Mouse (Mus musculus): ENCODE measurements around the gene H2al1a. TPM values are rescaled to one million over a fixed set of nuclear protein-coding genes. Genes with fewer than 3 reads are reported as not detected.

The H2al1a gene
- polyA plus RNA-seq (2017; shearing (Covaris generic)) = not detected

DNA sequence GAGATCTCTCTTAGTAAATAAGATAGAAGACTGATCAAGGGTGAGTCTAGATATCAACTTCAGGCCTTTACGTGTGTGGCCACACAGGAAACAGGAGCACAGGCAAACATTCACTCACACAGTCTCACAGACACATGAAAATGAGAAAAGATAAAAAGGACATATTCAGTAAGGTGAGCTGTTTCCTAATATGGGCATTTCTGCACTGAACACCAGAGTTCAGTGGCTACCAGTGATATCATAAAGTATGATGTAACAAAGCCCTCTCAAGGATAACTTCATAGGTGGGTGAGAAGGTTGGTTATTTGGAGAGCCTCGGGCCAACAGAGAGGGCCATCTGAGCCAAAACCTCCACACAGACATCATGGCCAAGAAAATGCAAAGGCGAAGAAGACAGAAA, at the start of gene H2al1a:
Gene H2al1a (plus strand): TSS at position 301 of the 400 bp plus-strand sequence.

DNA sequence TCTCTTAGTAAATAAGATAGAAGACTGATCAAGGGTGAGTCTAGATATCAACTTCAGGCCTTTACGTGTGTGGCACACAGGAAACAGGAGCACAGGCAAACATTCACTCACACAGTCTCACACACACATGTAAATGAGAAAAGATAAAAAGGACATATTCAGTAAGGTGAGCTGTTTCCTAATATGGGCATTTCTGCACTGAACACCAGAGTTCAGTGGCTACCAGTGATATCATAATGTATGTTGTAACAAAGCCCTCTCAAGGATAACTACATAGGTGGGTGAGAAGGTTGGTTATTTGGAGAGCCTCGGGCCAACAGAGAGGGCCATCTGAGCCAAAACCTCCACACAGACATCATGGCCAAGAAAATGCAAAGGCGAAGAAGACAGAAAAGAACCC, 3.1 kb downstream of the H2al1a start, which contains the start of gene H2al1b:
Gene H2al1b (plus strand): TSS at position 301 of the 400 bp plus-strand sequence.

GRCm38 (mm10) chrX:11305355-11305754, 6.3 kb downstream of the H2al1a start, which contains the start of gene H2al1c:
H2al1c (plus strand) TSS chrX:11305655.

GRCm38 (mm10) chrX:11308524-11308923, 9.5 kb downstream of the H2al1a start, which contains the start of gene H2al1d:
H2al1d (plus strand) TSS chrX:11308824.

GRCm38 (mm10) chrX:11311634-11312033, 12.6 kb downstream of the H2al1a start, which contains the start of gene H2al1e:
H2al1e (plus strand) TSS chrX:11311934.

DNA sequence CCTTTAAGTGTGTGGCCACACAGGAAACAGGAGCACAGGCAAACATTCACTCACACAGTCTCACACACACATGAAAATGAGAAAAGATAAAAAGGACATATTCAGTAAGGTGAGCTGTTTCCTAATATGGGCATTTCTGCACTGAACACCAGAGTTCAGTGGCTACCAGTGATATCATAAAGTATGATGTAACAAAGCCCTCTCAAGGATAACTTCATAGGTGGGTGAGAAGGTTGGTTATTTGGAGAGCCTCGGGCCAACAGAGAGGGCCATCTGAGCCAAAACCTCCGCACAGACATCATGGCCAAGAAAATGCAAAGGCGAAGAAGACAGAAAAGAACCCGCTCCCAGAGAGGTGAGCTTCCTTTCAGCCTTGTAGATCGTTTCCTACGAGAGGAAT, 15.8 kb downstream of the H2al1a start, which contains the start of gene H2al1f:
Gene H2al1f (plus strand): TSS at position 301 of the 400 bp plus-strand sequence.

DNA sequence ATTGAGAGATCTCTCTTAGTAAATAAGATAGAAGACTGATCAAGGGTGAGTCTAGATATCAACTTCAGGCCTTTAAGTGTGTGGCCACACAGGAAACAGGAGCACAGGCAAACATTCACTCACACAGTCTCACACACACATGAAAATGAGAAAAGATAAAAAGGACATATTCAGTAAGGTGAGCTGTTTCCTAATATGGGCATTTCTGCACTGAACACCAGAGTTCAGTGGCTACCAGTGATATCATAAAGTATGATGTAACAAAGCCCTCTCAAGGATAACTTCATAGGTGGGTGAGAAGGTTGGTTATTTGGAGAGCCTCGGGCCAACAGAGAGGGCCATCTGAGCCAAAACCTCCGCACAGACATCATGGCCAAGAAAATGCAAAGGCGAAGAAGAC, 18.9 kb downstream of the H2al1a start, which contains the start of gene H2al1g:
Gene H2al1g (plus strand): TSS at position 301 of the 400 bp plus-strand sequence.

GRCm38 (mm10) chrX:11321192-11321591, 22.1 kb downstream of the H2al1a start, which contains the start of gene H2al1h:
H2al1h (plus strand) TSS chrX:11321492.

GRCm38 (mm10) chrX:11324359-11324758, 25.3 kb downstream of the H2al1a start, which contains the start of gene H2al1i:
H2al1i (plus strand) TSS chrX:11324659.

GRCm38 (mm10) chrX:11327522-11327921, 28.5 kb downstream of the H2al1a start, which contains the start of gene H2al1j:
H2al1j (plus strand) TSS chrX:11327822.

Other genes with a start within 250 kb of the H2al1a start
- not detected for gene H2al1b, start 3.2 kb downstream of the H2al1a start, polyA plus RNA-seq (2017; shearing (Covaris generic))
- gene H2al1c, start 6.4 kb downstream of the H2al1a start, polyA plus RNA-seq (2017; shearing (Covaris generic)) = not detected
- not detected for gene H2al1d, start 9.6 kb downstream of the H2al1a start, polyA plus RNA-seq (2017; shearing (Covaris generic))
- under 1 TPM in 1 of 2 experiments, not detected in 1; 0.37 TPM for gene H2al1e, start 12.7 kb downstream of the H2al1a start, polyA plus RNA-seq (2017; shearing (Covaris generic))
- gene H2al1f, start 15.9 kb downstream of the H2al1a start, polyA plus RNA-seq (2017; shearing (Covaris generic)) = not detected
- gene H2al1g, start 19.0 kb downstream of the H2al1a start, polyA plus RNA-seq (2017; shearing (Covaris generic)) = not detected
- not detected for gene H2al1h, start 22.2 kb downstream of the H2al1a start, polyA plus RNA-seq (2017; shearing (Covaris generic))
- not detected for gene H2al1i, start 25.4 kb downstream of the H2al1a start, polyA plus RNA-seq (2017; shearing (Covaris generic))
- gene H2al1j, start 28.6 kb downstream of the H2al1a start, polyA plus RNA-seq (2017; shearing (Covaris generic)) = not detected

Measured in activated CD4-positive, CD25-positive, alpha-beta regulatory T cell (primary cell).